Mouse (Mus musculus): Measurements from ENCODE around the gene Ifitm2. TPM values are rescaled to one million over a fixed set of nuclear protein-coding genes. Genes with fewer than 3 reads are reported as not detected.

The Ifitm2 gene
- total RNA-seq (2012; rRNA removed) (177 and 213 TPM in 2 replicates), polyA plus RNA-seq (2012; ENCODE audit: insufficient read depth in 1 of 2, insufficient read length in 2 of 2, low read depth in 1 of 2, low replicate concordance in 2 of 2, missing spikeins in 1 of 2) (100 to 1,000 TPM in 1 of 2 experiments, not detected in 1; 317 TPM)

GRCm38 (mm10) chr7:140955758-140956555 is at the start of gene Ifitm2, which contains the start of gene Gm45717:
TSS of gene Ifitm2 (minus strand) at chr7:140955987.
TSS of gene Gm45717 (minus strand) at chr7:140955937.
- H3K27me3 ChIP-seq (ENCODE audit: control insufficient read depth in 1 of 2, insufficient read depth in 2 of 2, low read length in 2 of 2) = no peaks in the 10 kb centered on the region
- H3K9me3 ChIP-seq (replicated peaks; ENCODE audit: insufficient read depth, low read length) = no peaks in the 10 kb centered on the region
- peak within 1 kb of the TSS; percentile 69 to 70 for H3K4me3 ChIP-seq (ENCODE audit: control insufficient read depth in 1 of 2, insufficient read depth in 1 of 2, low read depth in 2 of 2, low read length in 2 of 2)
- H3K36me3 ChIP-seq (ENCODE audit: control insufficient read depth in 1 of 2, insufficient read depth in 2 of 2, low read length in 2 of 2) = peaks cover 0 to 14% of the 10 kb centered on the region in 2 experiments; a peak in 2 of 4 replicates
- peak within 1 kb of the TSS; percentile 63 for H3K9ac ChIP-seq (ENCODE audit: control insufficient read depth, low read depth, low read length, poor library complexity, severe bottlenecking)
- H3K4me1 ChIP-seq (ENCODE audit: control insufficient read depth in 1 of 2, insufficient read depth in 2 of 2, low read length in 2 of 2) = peaks cover 0 to 21% of the 10 kb centered on the region in 2 experiments; a peak in 3 of 4 replicates
- H3K79me2 ChIP-seq (ENCODE audit: control insufficient read depth, insufficient read depth, low read length, poor library complexity) = peaks cover 29% of the 10 kb centered on the region
- H3K27ac ChIP-seq (ENCODE audit: control insufficient read depth, low read depth, low read length) = peak within 1 kb of the TSS; percentile 58
- peak; percentile 97 for DNase-seq (ENCODE audit: low read depth, low spot score)
- TF ChIP-seq MAFK (IDR thresholded peaks at IDR 0.05; ENCODE audit: borderline replicate concordance, low read depth, low read length) = no peak
- TF ChIP-seq SIN3A (IDR thresholded peaks at IDR 0.05; ENCODE audit: low read length) = no peak; the same call in 1 of the 2 replicates
- TF ChIP-seq KAT2A (conservative IDR thresholded peaks at IDR 0.05; ENCODE audit: low read depth, low read length) = no peak
- no peak for TF ChIP-seq CHD1 (IDR thresholded peaks at IDR 0.05; ENCODE audit: low read depth, low read length)
- no peak for TF ChIP-seq BHLHE40 (IDR thresholded peaks at IDR 0.05; ENCODE audit: borderline replicate concordance, low read depth, low read length)
- peak; percentile 87 for TF ChIP-seq NELFE (IDR thresholded peaks at IDR 0.05; ENCODE audit: low read depth, low read length)
- TF ChIP-seq NRF1 (IDR thresholded peaks at IDR 0.05; ENCODE audit: insufficient read depth, low read depth, low read length, poor library complexity, severe bottlenecking) = no peak
- TF ChIP-seq EP300 (IDR thresholded peaks at IDR 0.05; ENCODE audit: low read depth in 1 of 2, low read length in 2 of 2) = peak in 1 of 2 experiments; percentile 29; a peak in 1 of 4 replicates
- no peak; the same call in 1 of the 2 replicates for TF ChIP-seq MAZ (IDR thresholded peaks at IDR 0.05; ENCODE audit: low read depth, low read length)
- TF ChIP-seq TBP (IDR thresholded peaks at IDR 0.05; ENCODE audit: low read depth, low read length) = peak; percentile 51; the same call in 1 of the 2 replicates
- no peak for TF ChIP-seq JUND (IDR thresholded peaks at IDR 0.05; ENCODE audit: low read depth, low read length)
- TF ChIP-seq ELF1 (IDR thresholded peaks at IDR 0.05; ENCODE audit: low read depth, low read length) = peak; percentile 32; the same call in 1 of the 2 replicates
- TF ChIP-seq POLR2AphosphoS2 (IDR thresholded peaks at IDR 0.05; ENCODE audit: low read length) = peak; percentile 91
- peak; percentile 43; the same call in 1 of the 2 replicates for TF ChIP-seq TCF12 (IDR thresholded peaks at IDR 0.05; ENCODE audit: low read depth, low read length)
- no peak for TF ChIP-seq MYB (IDR thresholded peaks at IDR 0.05; ENCODE audit: low read depth, low read length)
- TF ChIP-seq USF1 (IDR thresholded peaks at IDR 0.05; ENCODE audit: low read depth, low read length) = no peak
- no peak for TF ChIP-seq ZNF384 (IDR thresholded peaks at IDR 0.05; ENCODE audit: low read depth, low read length)
- TF ChIP-seq TAL1 (IDR thresholded peaks at IDR 0.05; ENCODE audit: low read length) = no peak
- TF ChIP-seq E2F4 (IDR thresholded peaks at IDR 0.05; ENCODE audit: borderline replicate concordance, low read depth, low read length) = no peak
- TF ChIP-seq CHD2 (IDR thresholded peaks at IDR 0.05; ENCODE audit: low read length) = no peak; the same call in 1 of the 2 replicates
- TF ChIP-seq MXI1 (IDR thresholded peaks at IDR 0.05; ENCODE audit: low read depth, low read length) = peak; percentile 68
- TF ChIP-seq UBTF (IDR thresholded peaks at IDR 0.05; ENCODE audit: borderline replicate concordance, insufficient read depth, low read depth, low read length) = no peak
- no peak for TF ChIP-seq POLR2AphosphoS5 (IDR thresholded peaks at IDR 0.05; ENCODE audit: borderline replicate concordance, low read depth, low read length)
- no peak for TF ChIP-seq USF2 (IDR thresholded peaks at IDR 0.05; ENCODE audit: borderline replicate concordance in 1 of 2, insufficient read depth in 1 of 2, low read depth in 1 of 2, low read length in 2 of 2)
- TF ChIP-seq ZMIZ1 (IDR thresholded peaks at IDR 0.05; ENCODE audit: low read depth, low read length) = no peak; the same call in 1 of the 2 replicates
- no peak for TF ChIP-seq SMC3 (IDR thresholded peaks at IDR 0.05; ENCODE audit: low read depth, low read length)
- TF ChIP-seq RAD21 (IDR thresholded peaks at IDR 0.05; ENCODE audit: low read depth, low read length) = no peak
- no peak for TF ChIP-seq GATA1 (IDR thresholded peaks at IDR 0.05; ENCODE audit: low read depth, low read length)
- TF ChIP-seq MYC (IDR thresholded peaks at IDR 0.05; ENCODE audit: low read depth, low read length) = peak; percentile 70; the same call in 1 of the 2 replicates
- no peak for TF ChIP-seq GABPA (IDR thresholded peaks at IDR 0.05; ENCODE audit: low read depth, low read length)
- TF ChIP-seq ZKSCAN1 (IDR thresholded peaks at IDR 0.05; ENCODE audit: low read depth, low read length) = no peak
- peak in 1 of 2 experiments; percentile 90; a peak in 3 of 4 replicates for TF ChIP-seq POLR2A (IDR thresholded peaks at IDR 0.05; ENCODE audit: control insufficient read depth in 1 of 2, insufficient read depth in 1 of 2, low read depth in 1 of 2, low read length in 2 of 2, poor library complexity in 1 of 2)
- TF ChIP-seq HCFC1 (IDR thresholded peaks at IDR 0.05; ENCODE audit: low read depth, low read length) = peak; percentile 58; the same call in 1 of the 2 replicates
- no peak for TF ChIP-seq RCOR1 (IDR thresholded peaks at IDR 0.05; ENCODE audit: low read depth, low read length)
- peak; percentile 19; the same call in 1 of the 2 replicates for TF ChIP-seq ETS1 (IDR thresholded peaks at IDR 0.05; ENCODE audit: low read depth, low read length)
